Mouse (Mus musculus): ENCODE data around the gene Nxf1. TPM values are rescaled to one million over a fixed set of nuclear protein-coding genes. Genes with fewer than 3 reads are reported as not detected.
A peak's percentile ranks its signal among the peaks of the same experiment; 100 is the strongest.

Nxf1 gene
- polyA plus RNA-seq (2015; fragmentation: Nextera tagmentation; extraction: Ambion mirVana), result 54.5 and 57.2 TPM in 2 replicates

DNA sequence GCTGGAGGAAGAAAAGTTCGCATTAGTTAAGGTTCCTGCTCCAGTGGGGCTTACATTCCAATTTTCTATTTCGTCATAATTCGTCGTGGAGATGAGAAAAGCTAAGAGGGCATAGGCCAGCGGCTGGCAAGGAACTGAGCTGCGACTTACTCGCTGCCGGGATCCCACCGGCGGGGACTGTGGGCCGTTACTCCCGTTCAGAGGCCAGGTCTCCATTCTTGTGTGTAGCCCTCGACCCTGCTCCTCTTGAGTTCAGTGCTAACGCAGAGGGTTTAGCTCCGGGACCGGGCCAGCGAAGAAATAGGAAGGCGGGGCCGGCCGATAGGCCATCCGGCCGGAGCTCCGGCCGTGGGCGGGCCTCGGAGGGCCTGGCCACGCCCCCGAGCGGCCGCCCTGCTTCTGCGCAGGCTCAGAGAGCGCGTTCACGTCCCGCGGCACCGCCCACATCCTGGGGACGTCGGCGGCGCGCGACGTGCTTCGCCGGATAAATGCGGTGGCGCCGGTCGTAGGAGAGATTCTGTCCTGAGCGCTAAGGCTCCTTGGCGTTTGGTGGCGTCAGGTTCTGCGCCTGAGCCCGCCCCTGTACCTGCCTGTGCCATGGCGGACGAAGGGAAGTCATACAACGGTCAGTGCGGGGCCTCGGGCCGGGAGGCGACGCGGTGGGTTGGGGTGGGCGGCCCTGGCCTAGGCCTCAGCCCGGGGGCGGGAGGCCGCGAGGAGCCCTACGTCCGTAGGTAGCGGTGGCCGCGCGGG is at the start of gene Nxf1:
Gene Nxf1 (plus strand): TSS at position 439 of the 753 bp plus-strand sequence.
- H3K4me1 ChIP-seq (replicated peaks; ENCODE audit: control insufficient read depth, insufficient read depth, low read length), result no peaks in the 10 kb centered on the region
- WGBS, result under 1% methylated on average over 73 of the region's 75 CpGs
- H3K27me3 ChIP-seq (replicated peaks; ENCODE audit: control insufficient read depth, insufficient read depth, low read length), result no peaks in the 10 kb centered on the region
- H3K4me2 ChIP-seq (replicated peaks; ENCODE audit: low read depth), result peak within 1 kb of the TSS; percentile 75
- H3K9me3 ChIP-seq (ENCODE audit: control insufficient read depth), result no peaks in the 10 kb centered on the region
- H3K27ac ChIP-seq (ENCODE audit: low read depth, low read length), result peak within 1 kb of the TSS; percentile 79
- TF ChIP-seq CTCF (IDR thresholded peaks at IDR 0.05; ENCODE audit: low read depth), result 0 out of 2 replicates have a peak, but pooled peaks have one; percentile 7
- peaks cover 32% of the 10 kb centered on the region for H3K36me3 ChIP-seq (ENCODE audit: control insufficient read depth, insufficient read depth)
- peak within 1 kb of the TSS; percentile 99 for H3K4me3 ChIP-seq (ENCODE audit: low read depth, low read length)
- ATAC-seq, result peak; percentile 92
- H3K9ac ChIP-seq (ENCODE audit: low read depth, low read length), result peak within 1 kb of the TSS; percentile 96

GRCm38 (mm10) chr19:8708954-8709353 is 47.9 kb upstream of the Nxf1 start:
- no peaks in the 10 kb centered on the region for H3K4me1 ChIP-seq (replicated peaks; ENCODE audit: control insufficient read depth, insufficient read depth, low read length)
- ATAC-seq, result no peak
- H3K9me3 ChIP-seq (ENCODE audit: control insufficient read depth), result no peaks in the 10 kb centered on the region
- no peak overlapping the region for H3K4me3 ChIP-seq (ENCODE audit: low read depth, low read length)
- H3K36me3 ChIP-seq (ENCODE audit: control insufficient read depth, insufficient read depth), result peaks cover 48% of the 10 kb centered on the region
- no peaks in the 10 kb centered on the region for H3K27me3 ChIP-seq (replicated peaks; ENCODE audit: control insufficient read depth, insufficient read depth, low read length)
- no peak overlapping the region for H3K4me2 ChIP-seq (replicated peaks; ENCODE audit: low read depth)
- H3K27ac ChIP-seq (ENCODE audit: low read depth, low read length), result no peak overlapping the region; the same call in 1 of the 2 replicates
- 89% methylated on average over 8 of the region's 8 CpGs for WGBS
- TF ChIP-seq CTCF (IDR thresholded peaks at IDR 0.05; ENCODE audit: low read depth), result no peak
- no peak overlapping the region for H3K9ac ChIP-seq (ENCODE audit: low read depth, low read length)

DNA sequence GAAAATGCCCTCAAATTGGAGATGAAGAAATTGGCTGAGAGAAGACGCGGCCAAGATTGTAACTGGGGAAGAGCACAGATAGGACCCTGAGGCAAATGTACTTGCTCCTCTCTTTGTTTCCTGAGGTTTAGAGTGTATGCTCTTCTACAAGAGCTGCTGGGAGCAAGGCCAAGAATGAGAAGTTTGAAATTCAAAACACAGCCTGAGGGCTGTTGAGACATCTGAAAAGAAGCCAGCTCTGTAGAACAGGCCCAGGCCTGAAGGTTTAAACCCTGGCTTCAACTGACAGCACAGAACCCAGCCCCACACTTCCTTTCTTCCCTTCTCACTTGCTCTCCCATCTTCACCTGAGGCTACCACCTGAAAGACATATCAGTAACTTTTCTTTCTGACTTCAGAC is 46.8 kb upstream of the Nxf1 start:
- H3K9me3 ChIP-seq (ENCODE audit: control insufficient read depth), result no peaks in the 10 kb centered on the region
- H3K4me2 ChIP-seq (replicated peaks; ENCODE audit: low read depth), result peak overlapping the region; percentile 69
- peaks cover 48% of the 10 kb centered on the region for H3K36me3 ChIP-seq (ENCODE audit: control insufficient read depth, insufficient read depth)
- no peak overlapping the region for H3K9ac ChIP-seq (ENCODE audit: low read depth, low read length)
- H3K27ac ChIP-seq (ENCODE audit: low read depth, low read length), result no peak overlapping the region; the same call in 1 of the 2 replicates
- ATAC-seq, result no peak
- no peak for TF ChIP-seq CTCF (IDR thresholded peaks at IDR 0.05; ENCODE audit: low read depth)
- WGBS, result 74% methylated on average over 2 of the region's 2 CpGs
- no peaks in the 10 kb centered on the region for H3K27me3 ChIP-seq (replicated peaks; ENCODE audit: control insufficient read depth, insufficient read depth, low read length)
- H3K4me1 ChIP-seq (replicated peaks; ENCODE audit: control insufficient read depth, insufficient read depth, low read length), result no peaks in the 10 kb centered on the region
- H3K4me3 ChIP-seq (ENCODE audit: low read depth, low read length), result no peak overlapping the region; the same call in 1 of the 2 replicates

- no peaks in the 10 kb centered on the region for H3K9me3 ChIP-seq (ENCODE audit: control insufficient read depth)
- WGBS, result 47% methylated on average over 4 of the region's 4 CpGs
- H3K9ac ChIP-seq (ENCODE audit: low read depth, low read length), result peak overlapping the region; percentile 90; the same call in 1 of the 2 replicates
- no peak for ATAC-seq
- TF ChIP-seq CTCF (IDR thresholded peaks at IDR 0.05; ENCODE audit: low read depth), result no peak
- H3K27ac ChIP-seq (ENCODE audit: low read depth, low read length), result peak overlapping the region; percentile 35; the same call in 1 of the 2 replicates
- peak overlapping the region; percentile 69 for H3K4me2 ChIP-seq (replicated peaks; ENCODE audit: low read depth)
- no peaks in the 10 kb centered on the region for H3K27me3 ChIP-seq (replicated peaks; ENCODE audit: control insufficient read depth, insufficient read depth, low read length)
- peaks cover 44% of the 10 kb centered on the region for H3K36me3 ChIP-seq (ENCODE audit: control insufficient read depth, insufficient read depth)
- H3K4me3 ChIP-seq (ENCODE audit: low read depth, low read length), result peak overlapping the region; percentile 96
- H3K4me1 ChIP-seq (replicated peaks; ENCODE audit: control insufficient read depth, insufficient read depth, low read length), result no peaks in the 10 kb centered on the region
These were observed 45.4 kb upstream of the Nxf1 start for GRCm38 (mm10) chr19:8711506-8711905.

DNA sequence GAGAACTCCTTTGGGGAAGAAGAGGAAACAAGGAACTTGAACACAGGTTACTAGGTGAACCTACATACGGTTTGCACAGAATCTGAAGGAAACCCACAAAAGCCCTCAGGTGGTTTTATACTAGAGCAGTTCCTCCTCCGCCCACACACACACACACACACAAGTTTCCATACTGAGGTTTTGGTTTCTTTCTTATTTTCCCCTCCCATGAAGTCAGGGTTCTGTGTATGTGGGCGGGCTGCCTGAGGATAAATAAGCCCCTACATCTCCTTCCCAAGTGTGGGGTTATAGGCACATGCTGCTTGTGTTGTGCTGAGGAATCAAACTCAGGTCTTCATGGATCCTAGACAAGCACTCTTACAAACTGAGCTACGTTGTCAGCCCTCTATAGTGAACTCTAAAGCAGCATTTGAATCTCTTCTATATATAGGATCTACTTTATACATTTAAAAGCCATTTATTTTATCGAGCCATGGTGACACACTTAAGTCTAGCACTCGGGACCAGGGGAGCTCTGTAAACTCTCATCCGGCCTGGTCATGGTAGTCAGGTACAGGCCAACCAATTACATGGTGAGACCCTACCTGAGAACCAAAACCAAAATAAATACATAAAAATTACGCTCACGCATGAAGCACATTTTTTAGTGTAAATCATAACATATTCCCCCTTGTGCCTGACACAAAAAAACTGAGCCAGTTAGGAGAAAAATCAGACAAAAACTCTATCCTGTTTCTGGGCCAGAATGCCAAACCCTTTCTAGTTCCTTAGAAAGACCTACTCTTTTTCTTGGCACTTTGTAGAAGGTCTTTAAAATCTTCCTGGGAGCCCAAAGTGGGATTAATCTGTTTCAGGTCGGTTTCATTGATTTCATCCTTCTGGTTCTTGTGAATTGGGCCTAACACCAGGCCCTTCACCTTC is 44.7 kb upstream of the Nxf1 start:
- H3K9me3 ChIP-seq (ENCODE audit: control insufficient read depth), result no peaks in the 10 kb centered on the region
- no peak for TF ChIP-seq CTCF (IDR thresholded peaks at IDR 0.05; ENCODE audit: low read depth)
- peak overlapping the region; percentile 90 for H3K9ac ChIP-seq (ENCODE audit: low read depth, low read length)
- peak overlapping the region; percentile 69 for H3K4me2 ChIP-seq (replicated peaks; ENCODE audit: low read depth)
- H3K27ac ChIP-seq (ENCODE audit: low read depth, low read length), result peak overlapping the region; percentile 97
- H3K4me1 ChIP-seq (replicated peaks; ENCODE audit: control insufficient read depth, insufficient read depth, low read length), result no peaks in the 10 kb centered on the region
- H3K36me3 ChIP-seq (ENCODE audit: control insufficient read depth, insufficient read depth), result peaks cover 37% of the 10 kb centered on the region
- peak overlapping the region; percentile 96 for H3K4me3 ChIP-seq (ENCODE audit: low read depth, low read length)
- WGBS, result 31% methylated on average over 10 of the region's 10 CpGs
- H3K27me3 ChIP-seq (replicated peaks; ENCODE audit: control insufficient read depth, insufficient read depth, low read length), result no peaks in the 10 kb centered on the region
- no peak for ATAC-seq

- TF ChIP-seq CTCF (IDR thresholded peaks at IDR 0.05; ENCODE audit: low read depth), result no peak
- Histone ChIP-seq H3K36me3 (ENCODE audit: control insufficient read depth, insufficient read depth) (peaks cover 30% of the 10 kb centered on the region), H3K4me2 (replicated peaks; ENCODE audit: low read depth) (peak overlapping the region; percentile 69), H3K4me3 (ENCODE audit: low read depth, low read length) (peak overlapping the region; percentile 96), H3K4me1 (replicated peaks; ENCODE audit: control insufficient read depth, insufficient read depth, low read length) (no peaks in the 10 kb centered on the region), H3K27me3 (replicated peaks; ENCODE audit: control insufficient read depth, insufficient read depth, low read length) (no peaks in the 10 kb centered on the region), H3K9ac (ENCODE audit: low read depth, low read length) (peak overlapping the region; percentile 90), H3K9me3 (ENCODE audit: control insufficient read depth) (no peaks in the 10 kb centered on the region), H3K27ac (ENCODE audit: low read depth, low read length) (peak overlapping the region; percentile 97)
- whole genome bisulfite sequencing, result under 1% methylated on average over 13 of the region's 13 CpGs
- peak; percentile 74 for ATAC-seq
These were observed 44.0 kb upstream of the Nxf1 start for GRCm38 (mm10) chr19:8712870-8713305.
